In the genomic region with DNA sequence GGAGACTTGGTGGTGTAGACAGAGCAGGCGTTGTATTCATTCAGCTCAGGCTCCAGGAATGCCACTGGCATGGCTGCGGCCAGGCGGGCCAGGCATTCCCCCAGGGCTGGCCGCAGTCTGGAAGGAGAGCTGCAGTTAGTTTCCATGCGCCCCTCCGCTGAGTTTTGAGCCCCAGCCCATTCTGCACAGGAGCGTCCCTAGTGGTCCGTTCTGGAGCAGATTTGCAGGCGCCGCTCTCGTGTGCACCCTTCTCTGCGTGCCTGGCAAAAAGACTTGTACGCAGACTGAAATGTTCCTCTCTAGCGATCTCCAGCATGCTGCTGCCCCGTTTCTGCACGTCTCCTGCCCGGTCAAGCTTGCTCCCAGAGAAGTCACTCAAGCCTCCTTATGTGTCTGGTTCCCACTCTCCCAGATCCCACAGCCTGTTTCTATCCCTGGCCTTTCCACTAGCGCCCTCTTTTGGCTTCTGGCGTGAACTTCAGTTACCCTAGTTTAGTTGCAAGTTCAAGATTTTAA, we compare ENCODE assay signal across 9 mouse cellular contexts.
DNase-seq lines count a peak whose midpoint lies in the region; ATAC-seq and TF ChIP-seq lines count a peak whose summit lies in the region.
"Had no signal": no experiment of that assay in that cellular context is flagged by ENCODE, and none has a peak within 500 bp of the region (broad histone marks: within the 10 kb centered on the region; RNA-seq: fewer than 3 reads in every experiment).

No protein-coding gene starts in this region.

- peak; percentile 71 for DNase-seq in embryo, embryonic 11 days
- DNase-seq in hindbrain, embryonic 10.5 days (ENCODE audit: low spot score), result peak; percentile 59
- no peak for DNase-seq in liver, embryonic 13.5 days
- DNase-seq in urinary bladder, adult 18-20 months (ENCODE audit: low spot score in 2 of 2), result no peak
- DNase-seq in c-Kit-positive CD71-positive TER-119-positive erythroid progenitor cells, embryonic 14.5 days (ENCODE audit: low spot score), result no peak

- no peak for TF ChIP-seq POLR2A in small intestine, adult 2 months (IDR thresholded peaks at IDR 0.05; ENCODE audit: low read depth, low read length)

- WGBS in hindbrain, embryonic 10.5 days, result 8% methylated on average over 19 of the region's 19 CpGs
- 11% methylated on average over 19 of the region's 19 CpGs for WGBS in liver, embryonic 13.5 days (ENCODE audit: insufficient replicate concordance)
- 16% methylated on average over 19 of the region's 19 CpGs for WGBS in small intestine, adult 2 months

- no peak for ATAC-seq in megakaryocyte, adult 5-6 weeks (ENCODE audit: poor library complexity, severe bottlenecking)
- ATAC-seq in liver, embryonic 13.5 days (ENCODE audit: low read depth), result no peak

- peak overlapping the region; percentile 59; the same call in 1 of the 2 replicates for H3K27ac ChIP-seq in hindbrain, embryonic 10.5 days
- no peak overlapping the region for H3K27ac ChIP-seq in liver, embryonic 13.5 days
- H3K27ac ChIP-seq in small intestine, adult 2 months (ENCODE audit: insufficient read depth, low read depth, low read length), result no peak overlapping the region

- H3K27me3 ChIP-seq in megakaryocyte, embryonic 14.5 days (replicated peaks), result peaks cover 68% of the 10 kb centered on the region
- peaks cover 33% of the 10 kb centered on the region for H3K27me3 ChIP-seq in hindbrain, embryonic 10.5 days (ENCODE audit: insufficient read depth, poor library complexity, severe bottlenecking)
- peaks cover 46% of the 10 kb centered on the region for H3K27me3 ChIP-seq in liver, embryonic 13.5 days
- no peaks in the 10 kb centered on the region; the same call in 1 of the 2 replicates for H3K27me3 ChIP-seq in small intestine, adult 2 months (ENCODE audit: control insufficient read depth, insufficient read depth, low read length)

- H3K4me3 ChIP-seq in megakaryocyte, embryonic 14.5 days (replicated peaks), result peak overlapping the region; percentile 79
- H3K4me3 ChIP-seq in hindbrain, embryonic 10.5 days, result peak overlapping the region; percentile 19
- H3K4me3 ChIP-seq in liver, embryonic 13.5 days (replicated peaks), result no peak overlapping the region
- H3K4me3 ChIP-seq in small intestine, adult 2 months (ENCODE audit: low read depth, low read length), result no peak overlapping the region
- H3K4me3 ChIP-seq: erythroblast, embryonic 14.5 days had no signal

- H3K4me1 ChIP-seq in megakaryocyte, embryonic 14.5 days, result peaks cover 7% of the 10 kb centered on the region
- peaks cover 9% of the 10 kb centered on the region for H3K4me1 ChIP-seq in hindbrain, embryonic 10.5 days (replicated peaks)
- H3K4me1 ChIP-seq in liver, embryonic 13.5 days (replicated peaks), result no peaks in the 10 kb centered on the region
- H3K4me1 ChIP-seq in small intestine, adult 2 months (ENCODE audit: control insufficient read depth, insufficient read depth, insufficient read length, low read length), result no peaks in the 10 kb centered on the region

- H3K9ac ChIP-seq in liver, embryonic 13.5 days, result no peak overlapping the region

- peak overlapping the region; percentile 26; the same call in 1 of the 2 replicates for H3K4me2 ChIP-seq in liver, embryonic 13.5 days

- TF ChIP-seq CTCF in small intestine, adult 2 months (IDR thresholded peaks at IDR 0.05; ENCODE audit: extremely low read depth, insufficient read length, insufficient replicate concordance, low read depth, low read length), result peak; percentile 45; the same call in 1 of the 2 replicates

- H3K9me3 ChIP-seq in megakaryocyte, embryonic 14.5 days, result 0 out of 2 replicates have a peak, but pooled peaks cover 4% of the 10 kb centered on the region
- H3K9me3 ChIP-seq in hindbrain, embryonic 10.5 days, result peaks cover 10% of the 10 kb centered on the region; the same call in 1 of the 2 replicates
- H3K9me3 ChIP-seq in liver, embryonic 13.5 days (replicated peaks), result no peaks in the 10 kb centered on the region

- no peaks in the 10 kb centered on the region for H3K36me3 ChIP-seq in megakaryocyte, embryonic 14.5 days (replicated peaks; ENCODE audit: low read length)
- H3K36me3 ChIP-seq in hindbrain, embryonic 10.5 days, result no peaks in the 10 kb centered on the region
- H3K36me3 ChIP-seq in liver, embryonic 13.5 days, result no peaks in the 10 kb centered on the region
- no peaks in the 10 kb centered on the region for H3K36me3 ChIP-seq in small intestine, adult 2 months (ENCODE audit: control insufficient read depth, insufficient read depth, low read length)

Comparison
In these comparisons a context has a peak if more than half of its experiments do, and no peak if none do; other contexts are left out.
1. H3K4me3 ChIP-seq: peak in megakaryocyte, embryonic 14.5 days (single experiment) and hindbrain, embryonic 10.5 days (single experiment); none in liver, embryonic 13.5 days (single experiment) and small intestine, adult 2 months (single experiment).
2. DNase-seq: peak in embryo, embryonic 11 days (single experiment) and hindbrain, embryonic 10.5 days (single experiment); none in liver, embryonic 13.5 days (single experiment), urinary bladder, adult 18-20 months (0 of 2) and c-Kit-positive CD71-positive TER-119-positive erythroid progenitor cells, embryonic 14.5 days (single experiment).